Mouse (Mus musculus) thymus, adult 2 months (tissue): ENCODE data around the gene Cnr2. TPM values are rescaled to one million over a fixed set of nuclear protein-coding genes. Genes with fewer than 3 reads are reported as not detected.

Experiments used
- DNase-seq: peaks from one replicate; pipeline ENCODE4 v3.0.0; 2021
- H3K27ac ChIP-seq: fragments of 200-500 bp; 2 replicates; pipeline ENCODE4 v1.5.1; 2012; ENCODE audit warnings: low read length, control low read depth; ENCODE audit not compliant: control insufficient read depth, insufficient read depth
- H3K27me3 ChIP-seq: fragments of 200-500 bp; 2 replicates; pipeline ENCODE4 v1.6.1; 2012; ENCODE audit warnings: mild to moderate bottlenecking, low read length, moderate library complexity, mixed read lengths; ENCODE audit not compliant: control insufficient read depth, insufficient read depth
- H3K36me3 ChIP-seq: fragments of 200-500 bp; 2 replicates; pipeline ENCODE4 v1.6.1; 2012; ENCODE audit warnings: mild to moderate bottlenecking, low read length, moderate library complexity; ENCODE audit not compliant: control insufficient read depth, insufficient read depth
- H3K4me1 ChIP-seq: fragments of 200-500 bp; replicated peaks from 2 replicates; pipeline ENCODE4 v1.6.1; 2012; ENCODE audit warnings: low read length; ENCODE audit not compliant: control insufficient read depth, insufficient read depth
- H3K4me3 ChIP-seq: fragments of 200-500 bp; 2 replicates; pipeline ENCODE4 v1.5.1; 2012; ENCODE audit warnings: mild to moderate bottlenecking, low read length, control low read depth, moderate library complexity; ENCODE audit not compliant: control insufficient read depth, insufficient read depth
- CTCF ChIP-seq: fragments of 200-500 bp; IDR thresholded peaks from 2 replicates; pipeline ENCODE4 v1.5.1; 2012; ENCODE audit warnings: mild to moderate bottlenecking, control low read depth, low read length, moderate library complexity, borderline replicate concordance; ENCODE audit not compliant: control insufficient read depth, poor library complexity, insufficient read depth; ENCODE audit errors: extremely low read depth
- POLR2A ChIP-seq: fragments of 200-500 bp; IDR thresholded peaks from 2 replicates; pipeline ENCODE4 v1.6.1; 2012; ENCODE audit warnings: mild to moderate bottlenecking, low read length, control low read depth, moderate library complexity; ENCODE audit not compliant: control insufficient read depth, poor library complexity, insufficient read depth; ENCODE audit errors: extremely low read depth
- WGBS: fragments of 180-500 bp; shearing (Covaris S2); methylation state at CpG from one replicate; pipeline ENCODE4 v1.1.7; 2018; 5-methylcytosine and 5-hydroxymethylcytosine counted together
- polyA plus RNA-seq: library from polyadenylated mRNA; depleted of rRNA; stranded (reverse); fragments of >200 nt; gene quantifications from 2 replicates; pipeline ENCODE4 v1.2.3, GENCODE M21; 2012

The Cnr2 gene
- polyA plus RNA-seq, 1 experiment, result 9.3 TPM

- 0% methylated on average over 16 of the region's 16 CpGs for WGBS
- Histone ChIP-seq H3K36me3 (peaks cover 11% of the 10 kb centered on the region), H3K27ac (peak overlapping the region; percentile 70), H3K4me1 (peaks cover 24% of the 10 kb centered on the region), H3K4me3 (peak overlapping the region; percentile 25; the same call in 1 of the 2 replicates), H3K27me3 (no peaks in the 10 kb centered on the region)
- TF ChIP-seq CTCF (0 out of 2 replicates have a peak, but pooled peaks have one; percentile 7), POLR2A (no peak)
- DNase-seq, result peak; percentile 75
These were observed 18.6 kb upstream of the Cnr2 start for GRCm38 (mm10) chr4:135876583-135877020.

GRCm38 (mm10) chr4:135877742-135878141, 17.5 kb upstream of the Cnr2 start:
- Histone ChIP-seq H3K4me1 (peaks cover 26% of the 10 kb centered on the region), H3K4me3 (no peak overlapping the region), H3K27ac (no peak overlapping the region), H3K36me3 (no peaks in the 10 kb centered on the region), H3K27me3 (no peaks in the 10 kb centered on the region)
- DNase-seq, result no peak
- 64% methylated on average over 2 of the region's 2 CpGs for WGBS
- TF ChIP-seq POLR2A, result no peak
- TF ChIP-seq CTCF, result no peak

GRCm38 (mm10) chr4:135879021-135879420, 16.2 kb upstream of the Cnr2 start:
- Histone ChIP-seq H3K4me3 (no peak overlapping the region), H3K27ac (no peak overlapping the region), H3K27me3 (no peaks in the 10 kb centered on the region), H3K4me1 (peaks cover 38% of the 10 kb centered on the region), H3K36me3 (no peaks in the 10 kb centered on the region)
- TF ChIP-seq POLR2A (no peak), CTCF (no peak)
- DNase-seq, result no peak
- WGBS, result 98% methylated on average over 6 of the region's 6 CpGs

- TF ChIP-seq POLR2A (no peak), CTCF (no peak)
- no peaks in the 10 kb centered on the region for H3K27me3 ChIP-seq
- H3K4me1 ChIP-seq, result peaks cover 42% of the 10 kb centered on the region
- H3K36me3 ChIP-seq, result no peaks in the 10 kb centered on the region
- no peak overlapping the region for H3K27ac ChIP-seq
- DNase-seq, result no peak
- H3K4me3 ChIP-seq, result no peak overlapping the region
- WGBS, result 98% methylated on average over 6 of the region's 6 CpGs
These were observed 15.2 kb upstream of the Cnr2 start for GRCm38 (mm10) chr4:135880018-135880417.

- H3K27me3 ChIP-seq, result no peaks in the 10 kb centered on the region
- 98% methylated on average over 10 of the region's 10 CpGs for WGBS
- H3K36me3 ChIP-seq, result no peaks in the 10 kb centered on the region
- DNase-seq, result no peak
- no peak overlapping the region for H3K4me3 ChIP-seq
- no peak overlapping the region for H3K27ac ChIP-seq
- TF ChIP-seq POLR2A, result no peak
- TF ChIP-seq CTCF, result no peak
- peaks cover 37% of the 10 kb centered on the region for H3K4me1 ChIP-seq
These were observed 14.6 kb upstream of the Cnr2 start for GRCm38 (mm10) chr4:135880576-135880975.

GRCm38 (mm10) chr4:135882023-135882422, 13.2 kb upstream of the Cnr2 start:
- Histone ChIP-seq H3K27me3 (no peaks in the 10 kb centered on the region), H3K27ac (no peak overlapping the region), H3K36me3 (no peaks in the 10 kb centered on the region), H3K4me1 (peaks cover 27% of the 10 kb centered on the region), H3K4me3 (no peak overlapping the region)
- TF ChIP-seq CTCF (no peak), POLR2A (no peak)
- 93% methylated on average over 6 of the region's 6 CpGs for WGBS
- DNase-seq, result no peak

GRCm38 (mm10) chr4:135883401-135883851, 11.8 kb upstream of the Cnr2 start:
- DNase-seq, result no peak
- TF ChIP-seq POLR2A (no peak), CTCF (no peak)
- peak overlapping the region; percentile 51 for H3K27ac ChIP-seq
- no peaks in the 10 kb centered on the region for H3K27me3 ChIP-seq
- H3K36me3 ChIP-seq, result no peaks in the 10 kb centered on the region
- H3K4me3 ChIP-seq, result no peak overlapping the region
- peaks cover 26% of the 10 kb centered on the region for H3K4me1 ChIP-seq
- 55% methylated on average over 10 of the region's 10 CpGs for WGBS
